Mouse (Mus musculus) brain, embryonic 14.5 days (tissue): Measurements from ENCODE around the gene Selenoo.

Source experiments
- CTCF ChIP-seq: fragments of 200-500 bp; IDR thresholded peaks from 2 replicates; pipeline ENCODE4 v1.5.1; 2012; ENCODE audit warnings: inconsistent platforms, mild to moderate bottlenecking, moderate library complexity, borderline replicate concordance; ENCODE audit not compliant: insufficient read depth, insufficient read length; ENCODE audit errors: extremely low read depth
- POLR2A ChIP-seq: fragments of 200-500 bp; IDR thresholded peaks from 2 replicates; pipeline ENCODE4 v1.6.1; 2012; ENCODE audit warnings: mild to moderate bottlenecking, inconsistent platforms, borderline replicate concordance; ENCODE audit not compliant: poor library complexity, insufficient read depth, insufficient read length, severe bottlenecking; ENCODE audit errors: extremely low read depth

- no peak for TF ChIP-seq POLR2A
- TF ChIP-seq CTCF = no peak
Measured at GRCm38 (mm10) chr15:89054666-89055065, 34.2 kb upstream of the Selenoo start.
